Comparison of ENCODE assay signal across 12 mouse cellular contexts in the genomic region with DNA sequence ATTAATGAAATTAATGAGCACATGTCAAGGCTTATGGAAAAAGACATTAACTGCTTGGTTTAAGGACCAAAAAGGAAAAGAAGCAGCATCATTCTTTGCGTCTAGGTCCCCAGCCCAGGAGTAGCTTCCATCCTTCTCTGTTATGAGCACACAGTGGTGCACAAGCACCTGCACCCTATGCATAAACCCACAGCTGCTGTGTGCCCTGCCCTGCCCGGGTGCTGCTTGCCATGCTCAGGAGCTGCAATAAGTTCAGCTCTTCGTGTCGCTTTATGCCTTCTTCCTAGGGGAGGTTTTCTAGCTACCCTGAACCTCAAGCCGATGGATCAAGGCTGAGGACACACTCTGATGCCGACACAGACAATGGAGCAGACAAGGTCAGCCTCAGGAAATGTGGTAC.
A peak's percentile ranks its signal among the peaks of the same experiment; 100 is the strongest.
DNase-seq lines count a peak whose midpoint lies in the region; ATAC-seq lines count a peak whose summit lies in the region.
"Had no signal": no experiment of that assay in that cellular context is flagged by ENCODE, and none has a peak within 500 bp of the region (broad histone marks: within the 10 kb centered on the region; RNA-seq: fewer than 3 reads in every experiment).

No protein-coding gene starts in this region.

- H3K27me3 ChIP-seq in forebrain, embryonic 12.5 days: peaks cover 5% of the 10 kb centered on the region; the same call in 1 of the 2 replicates
- H3K27me3 ChIP-seq in forebrain, embryonic 11.5 days (ENCODE audit: control insufficient read depth, insufficient read depth, low read length): no peaks in the 10 kb centered on the region
- H3K27me3 ChIP-seq in limb, embryonic 11.5 days (ENCODE audit: control insufficient read depth, insufficient read depth, low read length): no peaks in the 10 kb centered on the region
- H3K27me3 ChIP-seq in limb, embryonic 10.5 days (ENCODE audit: low read depth, poor library complexity, severe bottlenecking): peaks cover 5% of the 10 kb centered on the region
- H3K27me3 ChIP-seq in hindbrain, embryonic 15.5 days: no peaks in the 10 kb centered on the region
- H3K27me3 ChIP-seq: embryonic facial prominence, embryonic 12.5 days; Patski had no signal

- H3K36me3 ChIP-seq in forebrain, embryonic 12.5 days (replicated peaks): no peaks in the 10 kb centered on the region
- no peaks in the 10 kb centered on the region for H3K36me3 ChIP-seq in forebrain, embryonic 11.5 days (ENCODE audit: control insufficient read depth, insufficient read depth, low read length)
- no peaks in the 10 kb centered on the region for H3K36me3 ChIP-seq in limb, embryonic 11.5 days (ENCODE audit: control insufficient read depth, insufficient read depth, low read length)
- no peaks in the 10 kb centered on the region for H3K36me3 ChIP-seq in limb, embryonic 10.5 days
- H3K36me3 ChIP-seq in hindbrain, embryonic 15.5 days: no peaks in the 10 kb centered on the region
- H3K36me3 ChIP-seq: embryonic facial prominence, embryonic 12.5 days; heart, embryonic 15.5 days had no signal

- ATAC-seq in forebrain, embryonic 12.5 days (ENCODE audit: low FRiP score): 0 out of 2 replicates have a peak, but pooled peaks have one; percentile 9
- ATAC-seq in forebrain, embryonic 11.5 days (replicated peaks; ENCODE audit: low FRiP score): no peak
- ATAC-seq in limb, embryonic 11.5 days (ENCODE audit: insufficient number of reproducible peaks, low FRiP score, low TSS enrichment, low read depth): no peak
- peak; percentile 35; the same call in 1 of the 2 replicates for ATAC-seq in hindbrain, embryonic 15.5 days (ENCODE audit: low FRiP score, low read depth)
- ATAC-seq in erythroblast, adult 5-6 weeks (replicated peaks; ENCODE audit: low FRiP score, poor library complexity, severe bottlenecking): no peak
- ATAC-seq: Patski had no signal

- no peaks in the 10 kb centered on the region for H3K9me3 ChIP-seq in forebrain, embryonic 12.5 days
- H3K9me3 ChIP-seq in forebrain, embryonic 11.5 days (ENCODE audit: control insufficient read depth, low read length): no peaks in the 10 kb centered on the region
- no peaks in the 10 kb centered on the region for H3K9me3 ChIP-seq in limb, embryonic 11.5 days (ENCODE audit: control insufficient read depth, low read length)
- H3K9me3 ChIP-seq in limb, embryonic 10.5 days (replicated peaks): no peaks in the 10 kb centered on the region
- no peaks in the 10 kb centered on the region for H3K9me3 ChIP-seq in hindbrain, embryonic 15.5 days
- H3K9me3 ChIP-seq: embryonic facial prominence, embryonic 12.5 days; heart, embryonic 15.5 days had no signal

- DNase-seq in forebrain, embryonic 11.5 days (ENCODE audit: low spot score): no peak
- DNase-seq in limb, embryonic 11.5 days (ENCODE audit: low spot score): peak; percentile 15
- DNase-seq in limb, embryonic 10.5 days (ENCODE audit: low spot score): no peak
- peak; percentile 52 for DNase-seq in thymus, postnatal 25 days
- DNase-seq in left cerebral cortex, postnatal 25 days (ENCODE audit: low spot score in 2 of 2): no peak

- H3K27ac ChIP-seq in forebrain, embryonic 12.5 days: no peak overlapping the region
- H3K27ac ChIP-seq in forebrain, embryonic 11.5 days (ENCODE audit: low read depth, low read length): no peak overlapping the region
- H3K27ac ChIP-seq in limb, embryonic 11.5 days (replicated peaks; ENCODE audit: low read depth, low read length): no peak overlapping the region
- no peak overlapping the region for H3K27ac ChIP-seq in limb, embryonic 10.5 days
- peak overlapping the region; percentile 43; the same call in 1 of the 2 replicates for H3K27ac ChIP-seq in hindbrain, embryonic 15.5 days (replicated peaks)
- H3K27ac ChIP-seq: embryonic facial prominence, embryonic 12.5 days; heart, adult 2 months; heart, embryonic 15.5 days had no signal

- no peak overlapping the region for H3K9ac ChIP-seq in forebrain, embryonic 12.5 days
- H3K9ac ChIP-seq in forebrain, embryonic 11.5 days (ENCODE audit: low read length): no peak overlapping the region
- no peak overlapping the region for H3K9ac ChIP-seq in limb, embryonic 11.5 days (ENCODE audit: low read length)
- no peak overlapping the region for H3K9ac ChIP-seq in hindbrain, embryonic 15.5 days
- H3K9ac ChIP-seq: embryonic facial prominence, embryonic 12.5 days; heart, embryonic 15.5 days had no signal

- peaks cover 16% of the 10 kb centered on the region for H3K4me1 ChIP-seq in forebrain, embryonic 12.5 days
- no peaks in the 10 kb centered on the region for H3K4me1 ChIP-seq in forebrain, embryonic 11.5 days (replicated peaks; ENCODE audit: control insufficient read depth, insufficient read depth, low read length)
- H3K4me1 ChIP-seq in limb, embryonic 11.5 days (ENCODE audit: control insufficient read depth, insufficient read depth, low read length): no peaks in the 10 kb centered on the region
- no peaks in the 10 kb centered on the region; the same call in 1 of the 2 replicates for H3K4me1 ChIP-seq in limb, embryonic 10.5 days
- peaks cover 26% of the 10 kb centered on the region for H3K4me1 ChIP-seq in hindbrain, embryonic 15.5 days (replicated peaks)
- H3K4me1 ChIP-seq: embryonic facial prominence, embryonic 12.5 days had no signal

- intact Hi-C loops in left cerebral cortex, postnatal 25 days (cut with DNase I): loop anchor here (2.0 to 10.0 kb wide), 3 partner anchors 84 to 582 kb away; a partner anchor contains a TSS

- no peak overlapping the region for H3K4me3 ChIP-seq in forebrain, embryonic 12.5 days (replicated peaks)
- H3K4me3 ChIP-seq in forebrain, embryonic 11.5 days (ENCODE audit: low read depth, low read length): no peak overlapping the region
- H3K4me3 ChIP-seq in limb, embryonic 11.5 days (ENCODE audit: low read depth, low read length): no peak overlapping the region
- no peak overlapping the region for H3K4me3 ChIP-seq in limb, embryonic 10.5 days
- H3K4me3 ChIP-seq in hindbrain, embryonic 15.5 days: no peak overlapping the region
- H3K4me3 ChIP-seq: embryonic facial prominence, embryonic 12.5 days; heart, adult 2 months; heart, embryonic 15.5 days had no signal

- WGBS in forebrain, embryonic 12.5 days: 85% methylated on average over 6 of the region's 6 CpGs
- WGBS in forebrain, embryonic 11.5 days: 84% methylated on average over 6 of the region's 6 CpGs
- 80% methylated on average over 6 of the region's 6 CpGs for whole genome bisulfite sequencing in limb, embryonic 11.5 days
- WGBS in limb, embryonic 10.5 days: 89% methylated on average over 6 of the region's 6 CpGs
- WGBS in hindbrain, embryonic 15.5 days: 68% methylated on average over 6 of the region's 6 CpGs

- no peak overlapping the region for H3K4me2 ChIP-seq in forebrain, embryonic 12.5 days
- H3K4me2 ChIP-seq in forebrain, embryonic 11.5 days (ENCODE audit: low read depth, low read length, severe bottlenecking): no peak overlapping the region
- no peak overlapping the region for H3K4me2 ChIP-seq in limb, embryonic 11.5 days (ENCODE audit: low read depth, severe bottlenecking)
- no peak overlapping the region for H3K4me2 ChIP-seq in hindbrain, embryonic 15.5 days
- H3K4me2 ChIP-seq: embryonic facial prominence, embryonic 12.5 days; heart, embryonic 15.5 days had no signal

Comparison
In these comparisons a context has a peak if more than half of its experiments do, and no peak if none do; other contexts are left out.
1. ATAC-seq: peak in forebrain, embryonic 12.5 days (single experiment) and hindbrain, embryonic 15.5 days (single experiment); none in forebrain, embryonic 11.5 days (single experiment), limb, embryonic 11.5 days (single experiment) and erythroblast, adult 5-6 weeks (single experiment).
2. DNase-seq: peak in limb, embryonic 11.5 days (single experiment) and thymus, postnatal 25 days (single experiment); none in forebrain, embryonic 11.5 days (single experiment), limb, embryonic 10.5 days (single experiment) and left cerebral cortex, postnatal 25 days (0 of 2).